Mouse (Mus musculus) heart, embryonic 11.5 days (tissue): ENCODE data around the gene Gphn. TPM values are rescaled to one million over a fixed set of nuclear protein-coding genes. Genes with fewer than 3 reads are reported as not detected.

ENCODE experiments used
- ATAC-seq: fragments of 200-750 bp; cut with Nextera tagmentation; replicated peaks from 2 replicates; pipeline ENCODE4 v1.8.0; 2017; ENCODE audit warnings: moderate library complexity; ENCODE audit not compliant: insufficient number of reproducible peaks, low FRiP score, low TSS enrichment
- H3K27ac ChIP-seq: fragments of 300-500 bp; sonication (generic); 2 replicates; pipeline ENCODE4 v1.5.1; 2014; ENCODE audit warnings: mild to moderate bottlenecking, low read depth, low read length
- H3K27me3 ChIP-seq: fragments of 300-500 bp; sonication (generic); 2 replicates; pipeline ENCODE4 v1.6.1; 2014; ENCODE audit warnings: mild to moderate bottlenecking, low read length, mixed read lengths; ENCODE audit not compliant: control insufficient read depth, insufficient read depth
- H3K36me3 ChIP-seq: fragments of 300-500 bp; sonication (generic); 2 replicates; pipeline ENCODE4 v1.6.1; 2014; ENCODE audit warnings: mild to moderate bottlenecking, low read length, moderate library complexity, mixed read lengths; ENCODE audit not compliant: control insufficient read depth, insufficient read depth
- H3K4me1 ChIP-seq: fragments of 300-500 bp; sonication (generic); 2 replicates; pipeline ENCODE4 v1.6.1; 2014; ENCODE audit warnings: low read length; ENCODE audit not compliant: control insufficient read depth, insufficient read depth
- H3K4me2 ChIP-seq: fragments of 300-500 bp; sonication (generic); 2 replicates; pipeline ENCODE4 v1.6.1; 2014; ENCODE audit warnings: mild to moderate bottlenecking, moderate library complexity
- H3K4me3 ChIP-seq: fragments of 300-500 bp; sonication (generic); 2 replicates; pipeline ENCODE4 v1.5.1; 2014; ENCODE audit warnings: low read depth, low read length
- H3K9ac ChIP-seq: fragments of 300-500 bp; sonication (generic); 2 replicates; pipeline ENCODE4 v1.6.1; 2014; ENCODE audit warnings: mild to moderate bottlenecking, low read depth, low read length, moderate library complexity
- H3K9me3 ChIP-seq: fragments of 300-500 bp; sonication (generic); replicated peaks from 2 replicates; pipeline ENCODE4 v1.6.1; 2016; ENCODE audit warnings: low read length; ENCODE audit not compliant: control insufficient read depth
- WGBS: fragments of 180-500 bp; shearing (Covaris S2); extraction: QIAGEN DNeasy Blood & Tissue Kit; methylation state at CpG from one replicate; pipeline ENCODE4 v1.1.7; 2014; ENCODE audit not compliant: insufficient replicate concordance; 5-methylcytosine and 5-hydroxymethylcytosine counted together
- polyA plus RNA-seq: library from polyadenylated mRNA; unstranded; fragments of >200 nt; fragmentation: Nextera tagmentation; extraction: Ambion mirVana; gene quantifications from 2 replicates; pipeline ENCODE4 v1.2.1, GENCODE M21; 2014

Gene Gphn
- polyA plus RNA-seq, 1 experiment from 2014 or later = 12.3 TPM

- H3K27me3 ChIP-seq = no peaks in the 10 kb centered on the region
- H3K4me2 ChIP-seq = no peak overlapping the region
- peaks cover 9% of the 10 kb centered on the region; the same call in 1 of the 2 replicates for H3K4me1 ChIP-seq
- H3K9ac ChIP-seq = no peak overlapping the region
- H3K27ac ChIP-seq = no peak overlapping the region
- 80% methylated on average over 2 of the region's 2 CpGs for WGBS
- no peaks in the 10 kb centered on the region for H3K36me3 ChIP-seq
- no peaks in the 10 kb centered on the region for H3K9me3 ChIP-seq
- H3K4me3 ChIP-seq = no peak overlapping the region
- ATAC-seq = no peak
These were observed 417.5 kb downstream of the Gphn start for GRCm38 (mm10) chr12:78643691-78644090.

- no peak overlapping the region for H3K9ac ChIP-seq
- no peak for ATAC-seq
- 71% methylated on average over 1 of the region's 1 CpGs for WGBS
- no peak overlapping the region for H3K27ac ChIP-seq
- H3K27me3 ChIP-seq = no peaks in the 10 kb centered on the region
- no peaks in the 10 kb centered on the region for H3K9me3 ChIP-seq
- no peaks in the 10 kb centered on the region for H3K4me1 ChIP-seq
- no peak overlapping the region for H3K4me2 ChIP-seq
- no peak overlapping the region for H3K4me3 ChIP-seq
- H3K36me3 ChIP-seq = no peaks in the 10 kb centered on the region
These were observed 419.1 kb downstream of the Gphn start for GRCm38 (mm10) chr12:78645282-78645681.

GRCm38 (mm10) chr12:78659718-78660304, 433.6 kb downstream of the Gphn start:
- no peaks in the 10 kb centered on the region for H3K27me3 ChIP-seq
- H3K4me3 ChIP-seq = no peak overlapping the region
- H3K27ac ChIP-seq = no peak overlapping the region
- 27% methylated on average over 2 of the region's 2 CpGs for WGBS
- H3K4me1 ChIP-seq = no peaks in the 10 kb centered on the region
- H3K9me3 ChIP-seq = no peaks in the 10 kb centered on the region
- H3K36me3 ChIP-seq = no peaks in the 10 kb centered on the region
- H3K9ac ChIP-seq = no peak overlapping the region
- ATAC-seq = no peak
- H3K4me2 ChIP-seq = no peak overlapping the region

GRCm38 (mm10) chr12:78678101-78678806, 452.1 kb downstream of the Gphn start:
- Histone ChIP-seq H3K27me3 (no peaks in the 10 kb centered on the region), H3K4me2 (no peak overlapping the region), H3K9me3 (no peaks in the 10 kb centered on the region), H3K36me3 (no peaks in the 10 kb centered on the region), H3K4me3 (no peak overlapping the region), H3K27ac (no peak overlapping the region), H3K4me1 (no peaks in the 10 kb centered on the region), H3K9ac (no peak overlapping the region)
- 86% methylated on average over 5 of the region's 5 CpGs for WGBS
- no peak for ATAC-seq

- no peaks in the 10 kb centered on the region for H3K9me3 ChIP-seq
- no peaks in the 10 kb centered on the region for H3K4me1 ChIP-seq
- no peak overlapping the region for H3K4me2 ChIP-seq
- H3K27ac ChIP-seq = no peak overlapping the region
- no peak for ATAC-seq
- no peaks in the 10 kb centered on the region for H3K36me3 ChIP-seq
- no peak overlapping the region for H3K9ac ChIP-seq
- 80% methylated on average over 2 of the region's 2 CpGs for WGBS
- H3K4me3 ChIP-seq = no peak overlapping the region
- no peaks in the 10 kb centered on the region for H3K27me3 ChIP-seq
These were observed 452.6 kb downstream of the Gphn start for GRCm38 (mm10) chr12:78678807-78679189.

GRCm38 (mm10) chr12:78681048-78681447, 454.9 kb downstream of the Gphn start:
- WGBS = 76% methylated on average over 2 of the region's 2 CpGs
- no peaks in the 10 kb centered on the region for H3K27me3 ChIP-seq
- no peak overlapping the region for H3K4me3 ChIP-seq
- no peak overlapping the region for H3K4me2 ChIP-seq
- H3K4me1 ChIP-seq = no peaks in the 10 kb centered on the region
- H3K27ac ChIP-seq = no peak overlapping the region
- H3K36me3 ChIP-seq = no peaks in the 10 kb centered on the region
- no peak for ATAC-seq
- H3K9ac ChIP-seq = no peak overlapping the region
- no peaks in the 10 kb centered on the region for H3K9me3 ChIP-seq

- no peaks in the 10 kb centered on the region for H3K9me3 ChIP-seq
- H3K4me2 ChIP-seq = no peak overlapping the region
- 66% methylated on average over 4 of the region's 4 CpGs for WGBS
- no peaks in the 10 kb centered on the region for H3K4me1 ChIP-seq
- H3K4me3 ChIP-seq = no peak overlapping the region
- no peak overlapping the region for H3K9ac ChIP-seq
- ATAC-seq = no peak
- H3K27me3 ChIP-seq = no peaks in the 10 kb centered on the region
- no peak overlapping the region for H3K27ac ChIP-seq
- H3K36me3 ChIP-seq = no peaks in the 10 kb centered on the region
These were observed 456.1 kb downstream of the Gphn start for GRCm38 (mm10) chr12:78682279-78682678.

GRCm38 (mm10) chr12:78685669-78686215, 459.6 kb downstream of the Gphn start:
- Histone ChIP-seq H3K27ac (no peak overlapping the region), H3K4me2 (no peak overlapping the region), H3K36me3 (no peaks in the 10 kb centered on the region), H3K4me1 (no peaks in the 10 kb centered on the region), H3K27me3 (no peaks in the 10 kb centered on the region), H3K9ac (no peak overlapping the region), H3K9me3 (no peaks in the 10 kb centered on the region), H3K4me3 (no peak overlapping the region)
- no peak for ATAC-seq
- 48% methylated on average over 1 of the region's 1 CpGs for WGBS

- Histone ChIP-seq H3K4me3 (no peak overlapping the region), H3K36me3 (no peaks in the 10 kb centered on the region), H3K27ac (no peak overlapping the region), H3K27me3 (no peaks in the 10 kb centered on the region), H3K4me1 (no peaks in the 10 kb centered on the region), H3K4me2 (no peak overlapping the region), H3K9ac (no peak overlapping the region), H3K9me3 (no peaks in the 10 kb centered on the region)
- WGBS = 87% methylated on average over 5 of the region's 5 CpGs
- ATAC-seq = no peak
These were observed 462.7 kb downstream of the Gphn start for GRCm38 (mm10) chr12:78688876-78689275.
